Mouse (Mus musculus) megakaryocyte, embryonic 14.5 days (primary cell): Measurements from ENCODE around the gene Ift81.

Experiments
- FLI1 ChIP-seq: IDR thresholded peaks from 2 replicates; pipeline ENCODE4 v1.6.1; 2012; ENCODE audit warnings: low read length, inconsistent platforms, mixed read lengths
- GATA1 ChIP-seq: IDR thresholded peaks from 3 replicates; pipeline ENCODE4 v1.6.1; 2012; ENCODE audit warnings: mixed read lengths, low read length, inconsistent platforms, borderline replicate concordance

GRCm38 (mm10) chr5:122509608-122510007 is 104.7 kb downstream of the Ift81 start:
- TF ChIP-seq GATA1 = no peak
- no peak for TF ChIP-seq FLI1
